Mouse (Mus musculus) ovary, postnatal 36 days (tissue): ENCODE results near the gene Pitpnm3.
"Not testable (repeated sequence)": the region's sequence is repeated elsewhere in the genome, so short reads cannot be mapped to it uniquely, and the experiment has no call there.

Experiments
- DNase-seq: peaks from one replicate; pipeline ENCODE4 v3.0.0; 2022; ENCODE audit warnings: low spot score, mixed read lengths

Gene Pitpnm3

GRCm38 (mm10) chr11:72135383-72136158 lies at the start of gene Pitpnm3:
TSS of gene Pitpnm3 (minus strand) at chr11:72135778.
- peak; percentile 67 for DNase-seq

- DNase-seq, result no peak
Observed at GRCm38 (mm10) chr11:72184252-72184651, 48.7 kb upstream of the Pitpnm3 start.

DNA sequence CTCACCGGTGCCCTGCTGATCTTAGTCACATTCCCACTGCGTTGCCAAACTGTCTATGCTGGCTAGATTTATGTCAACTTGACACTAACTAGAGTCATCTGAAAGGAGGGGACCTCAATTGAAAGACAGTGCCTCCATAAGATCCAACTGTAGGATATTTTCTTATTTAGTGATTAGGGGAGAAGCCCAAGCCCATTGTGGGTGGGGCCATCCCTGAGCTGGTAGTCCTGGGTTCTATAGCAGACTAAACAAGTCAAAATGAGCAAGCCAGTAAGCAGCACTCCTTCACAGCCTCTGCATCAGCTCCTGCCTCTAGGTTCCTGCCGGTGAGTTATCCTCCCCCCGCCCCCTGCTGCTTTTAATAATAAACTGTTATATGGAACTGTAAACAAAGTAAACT lies 45.6 kb upstream of the Pitpnm3 start:
- DNase-seq, result no peak

DNA sequence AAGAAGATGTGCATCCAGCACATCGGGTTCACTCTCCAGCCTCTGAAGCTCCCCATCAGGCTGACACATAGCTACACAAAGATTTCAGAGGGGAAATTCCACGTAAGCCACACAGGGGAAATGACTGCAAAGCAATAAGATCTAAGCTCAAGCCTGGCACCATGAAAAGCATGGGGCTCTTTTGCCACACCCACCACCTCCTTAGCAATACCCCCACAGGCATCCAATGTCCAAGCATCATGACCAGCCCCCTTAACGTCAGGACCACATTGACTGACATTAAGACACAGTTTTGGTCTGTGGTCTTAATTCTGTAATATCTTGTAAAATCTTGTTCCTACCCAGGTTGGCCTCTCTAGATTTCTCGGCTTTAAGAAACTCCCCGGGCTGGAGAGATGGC lies 45.0 kb upstream of the Pitpnm3 start:
- DNase-seq, result no peak

DNA sequence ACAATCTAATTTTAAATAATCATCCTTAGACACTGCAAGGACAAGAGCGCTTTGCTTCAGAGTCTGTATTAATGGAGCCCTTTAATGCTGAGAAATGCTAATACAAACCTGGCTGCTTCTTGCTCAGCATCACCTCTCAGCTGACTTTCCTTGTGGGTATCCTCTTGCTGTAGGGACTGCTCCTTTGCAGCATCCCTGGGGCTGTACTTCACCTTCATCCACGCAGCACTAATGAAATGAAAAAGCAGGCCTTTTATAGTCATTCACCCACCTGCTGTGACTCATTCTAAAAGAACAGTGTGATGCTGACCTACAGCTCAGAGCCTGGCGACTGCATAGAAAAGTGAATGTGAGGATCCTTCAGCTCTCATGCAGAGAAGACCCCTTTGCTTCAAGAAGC lies 41.0 kb upstream of the Pitpnm3 start:
- no peak for DNase-seq

DNA sequence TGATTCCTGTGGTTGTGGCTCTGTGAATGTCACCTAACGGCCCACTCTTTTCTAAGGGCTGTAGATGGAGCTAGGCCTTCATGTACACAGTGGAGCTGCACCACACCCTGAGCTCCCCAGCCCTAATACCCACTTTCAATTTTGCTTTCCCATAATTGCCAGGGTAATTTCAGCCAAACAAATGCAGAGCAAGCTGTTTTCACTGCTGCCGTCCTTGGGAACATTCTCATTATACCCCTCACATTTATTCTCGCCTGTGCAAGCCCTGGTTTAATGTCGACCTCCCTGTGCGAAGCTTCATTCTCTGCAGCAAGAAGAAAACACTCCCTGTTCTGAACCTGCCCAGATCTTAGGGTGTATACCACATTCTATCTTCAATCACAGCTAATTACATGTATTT lies 40.4 kb upstream of the Pitpnm3 start:
- DNase-seq, result no peak

DNA sequence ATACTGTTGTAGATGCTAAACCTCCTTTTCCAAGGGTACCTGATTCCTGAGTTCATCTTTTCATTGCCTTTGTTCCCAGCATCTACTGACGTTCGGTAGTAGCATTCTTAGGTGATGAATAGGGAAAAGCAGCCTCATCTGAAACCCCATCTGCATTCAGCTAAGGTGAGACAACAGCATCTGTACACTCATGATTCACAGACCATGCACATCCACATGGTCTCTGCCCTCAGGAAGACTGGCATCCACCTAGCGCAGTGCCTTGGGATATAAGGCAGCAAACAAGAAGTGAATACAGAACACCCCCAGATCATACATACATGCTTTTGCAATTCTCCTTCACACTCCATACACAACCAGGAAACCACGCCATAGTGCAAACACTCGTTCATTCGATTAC lies 39.1 kb upstream of the Pitpnm3 start:
- DNase-seq, result no peak

- DNase-seq, result no peak
Observed at GRCm38 (mm10) chr11:72173506-72173905, 37.9 kb upstream of the Pitpnm3 start.

GRCm38 (mm10) chr11:72171906-72172305 lies 36.3 kb upstream of the Pitpnm3 start:
- not testable (repeated sequence) for DNase-seq

GRCm38 (mm10) chr11:72169871-72170270 lies 34.3 kb upstream of the Pitpnm3 start:
- no peak for DNase-seq

DNA sequence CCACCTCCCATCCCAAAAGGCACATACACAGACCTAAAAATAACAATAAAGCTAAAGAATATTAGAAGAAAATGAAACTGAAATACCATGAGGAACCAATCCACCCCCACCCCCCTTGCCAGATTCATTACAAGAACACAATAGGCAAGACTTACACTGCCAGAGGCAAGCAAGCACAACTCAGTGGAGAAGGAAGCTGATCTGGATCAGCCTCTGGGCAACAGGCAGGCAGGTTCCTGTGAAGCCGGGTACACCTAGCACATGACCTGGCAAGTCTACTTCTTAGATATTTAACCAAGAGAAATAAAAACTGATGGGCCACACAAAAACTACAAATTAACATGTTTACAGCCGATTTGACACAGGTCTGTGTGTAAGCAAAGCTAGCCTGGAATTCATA lies 27.6 kb upstream of the Pitpnm3 start:
- no peak for DNase-seq

- DNase-seq, result no peak
Observed at GRCm38 (mm10) chr11:72156624-72157023, 21.0 kb upstream of the Pitpnm3 start.

DNA sequence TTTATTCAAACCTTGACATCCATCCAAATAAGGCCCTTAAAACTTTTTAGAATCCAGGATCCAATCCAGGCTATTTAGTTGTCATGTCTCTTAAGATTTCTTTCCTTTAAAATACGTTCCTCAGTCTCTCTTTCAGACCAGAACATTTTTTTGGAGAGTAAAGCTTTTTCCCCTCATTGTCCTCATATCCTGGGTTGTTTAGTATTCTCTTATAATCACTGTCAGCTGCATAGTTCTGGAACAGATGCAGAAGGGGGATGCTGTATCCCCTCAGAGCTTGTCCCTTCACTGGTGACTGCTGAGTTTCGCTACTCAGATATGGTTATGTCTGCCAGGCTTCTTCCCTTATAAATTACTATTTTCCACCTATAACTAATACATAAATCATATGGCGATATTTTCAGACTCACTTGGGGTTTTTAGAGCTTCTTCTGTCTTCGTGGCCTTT lies 20.4 kb upstream of the Pitpnm3 start:
- DNase-seq, result no peak

- no peak for DNase-seq
Observed at GRCm38 (mm10) chr11:72155186-72155980, 19.8 kb upstream of the Pitpnm3 start.

DNA sequence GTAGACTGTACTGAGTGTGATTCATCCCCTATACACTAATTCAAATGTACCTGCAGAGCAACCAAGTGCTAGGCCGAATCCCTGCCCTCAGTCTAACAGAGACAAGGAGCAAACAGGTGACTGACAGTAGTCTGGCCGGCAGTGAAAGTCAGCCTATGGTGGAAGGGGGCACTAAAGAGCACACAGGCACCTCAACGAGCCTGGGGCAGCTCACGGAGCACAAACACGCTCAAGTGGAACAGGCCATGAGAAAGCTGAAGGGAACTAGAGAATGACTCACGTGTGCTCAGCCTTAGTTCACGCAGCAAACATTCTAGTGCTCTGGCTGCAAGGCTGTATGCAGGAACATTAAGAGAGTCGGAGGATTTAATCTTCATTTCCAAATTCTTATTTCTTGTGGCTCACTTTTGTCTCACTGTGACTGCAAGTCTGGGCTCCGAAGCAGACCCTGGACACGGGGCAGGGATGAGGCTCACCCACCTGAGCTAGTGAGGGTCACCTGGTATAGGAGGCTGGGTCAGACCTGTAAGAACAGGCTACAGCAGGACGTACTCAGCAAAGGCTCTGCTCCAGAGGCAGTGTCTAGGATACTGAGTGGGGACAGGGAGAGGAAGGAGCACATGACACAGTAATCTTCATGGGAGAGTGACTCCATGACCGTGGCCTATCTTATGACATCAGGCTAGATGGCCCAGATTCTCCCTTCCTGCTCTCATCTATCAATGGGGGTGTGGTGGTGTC lies 17.7 kb upstream of the Pitpnm3 start:
- no peak for DNase-seq

GRCm38 (mm10) chr11:72151120-72151519 lies 15.5 kb upstream of the Pitpnm3 start:
- DNase-seq, result no peak

DNA sequence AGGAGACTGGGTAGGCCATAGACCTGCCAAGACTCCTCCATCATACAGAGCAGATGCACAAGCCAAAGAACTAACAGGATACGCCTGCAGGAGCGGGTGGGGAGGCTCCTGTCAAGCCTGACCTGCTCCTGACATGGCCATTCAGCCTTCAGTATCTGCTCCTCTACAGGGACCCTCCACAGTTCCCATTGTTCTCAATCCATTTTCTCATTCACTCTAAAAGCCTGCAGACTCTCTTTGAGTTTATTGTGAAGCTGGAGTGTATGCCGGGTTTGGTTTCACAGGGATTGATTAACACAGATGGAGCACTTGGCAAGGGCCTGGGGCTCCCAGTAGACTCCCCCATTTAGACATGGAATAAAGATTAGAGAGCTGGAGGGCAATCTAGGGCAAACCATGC lies 12.3 kb upstream of the Pitpnm3 start:
- no peak for DNase-seq

DNA sequence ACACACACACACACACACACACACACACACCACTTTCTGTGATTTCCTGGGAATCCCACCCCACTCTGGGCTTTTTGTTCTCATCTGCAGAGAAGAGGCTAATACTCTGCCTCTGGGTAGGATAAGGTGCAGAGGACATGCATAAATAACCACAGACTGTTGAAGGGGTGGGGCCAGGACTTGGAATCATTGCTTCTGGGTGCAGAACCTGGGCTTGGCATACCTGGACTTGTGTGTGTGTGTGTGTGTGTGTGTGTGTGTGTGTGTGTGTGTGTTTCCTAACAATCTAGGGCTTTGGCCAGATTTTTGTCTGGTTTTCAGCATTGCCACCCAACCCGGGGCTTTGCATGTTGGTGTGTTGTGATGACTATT lies 10.3 kb upstream of the Pitpnm3 start:
- DNase-seq, result no peak

DNA sequence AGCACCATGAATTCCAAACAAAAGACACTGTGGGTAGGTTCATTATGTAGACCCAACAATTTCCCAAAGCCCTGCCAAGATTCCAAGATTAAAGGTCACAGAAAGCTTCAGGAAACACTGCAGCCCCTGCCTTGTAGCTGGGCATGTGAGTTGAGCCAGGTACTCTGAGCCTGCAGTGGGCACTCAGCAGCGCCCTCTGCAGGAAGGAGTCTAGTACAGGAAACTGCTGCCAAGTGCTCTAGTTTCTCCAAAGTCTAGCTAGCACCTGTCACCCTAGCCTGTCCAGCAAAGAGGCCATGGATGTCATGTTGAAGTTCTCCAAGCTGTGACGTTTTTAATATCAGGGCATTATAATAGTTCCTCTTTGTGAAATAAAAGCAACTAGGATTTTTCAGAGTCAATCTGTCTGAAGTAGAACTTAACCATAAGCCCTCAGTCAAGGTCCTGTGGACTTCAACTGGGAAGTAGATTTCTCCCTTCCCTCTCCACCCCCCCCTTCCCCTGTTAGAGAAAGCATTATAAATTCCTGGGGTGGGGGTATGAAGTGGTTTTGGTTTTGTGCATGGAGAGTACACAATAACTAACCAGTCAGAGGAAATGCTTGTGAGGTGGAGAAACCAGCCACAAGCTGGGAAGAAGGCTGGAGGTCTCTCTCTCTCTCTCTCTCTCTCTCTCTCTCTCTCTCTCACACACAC lies 9.8 kb upstream of the Pitpnm3 start:
- DNase-seq, result peak; percentile 38

DNA sequence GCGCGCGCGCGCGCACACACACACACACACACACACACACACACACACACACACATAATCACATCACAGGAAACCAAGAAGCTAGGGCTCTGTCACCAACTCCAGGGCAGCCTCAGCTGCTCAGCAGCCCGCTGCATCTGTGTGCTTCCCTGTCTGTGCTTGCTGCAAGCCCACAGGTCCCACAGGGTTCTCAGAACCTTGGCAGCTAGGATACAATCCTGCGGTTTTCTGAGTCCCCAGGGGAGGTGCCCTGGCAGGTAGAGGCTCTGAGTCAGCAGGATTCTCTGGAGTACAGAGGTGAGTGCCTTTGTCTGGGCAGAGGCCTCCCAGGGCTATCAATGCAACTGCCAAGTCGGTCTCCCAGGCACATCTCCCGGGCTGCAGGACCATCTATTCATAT lies 7.3 kb upstream of the Pitpnm3 start:
- peak; percentile 23 for DNase-seq

DNA sequence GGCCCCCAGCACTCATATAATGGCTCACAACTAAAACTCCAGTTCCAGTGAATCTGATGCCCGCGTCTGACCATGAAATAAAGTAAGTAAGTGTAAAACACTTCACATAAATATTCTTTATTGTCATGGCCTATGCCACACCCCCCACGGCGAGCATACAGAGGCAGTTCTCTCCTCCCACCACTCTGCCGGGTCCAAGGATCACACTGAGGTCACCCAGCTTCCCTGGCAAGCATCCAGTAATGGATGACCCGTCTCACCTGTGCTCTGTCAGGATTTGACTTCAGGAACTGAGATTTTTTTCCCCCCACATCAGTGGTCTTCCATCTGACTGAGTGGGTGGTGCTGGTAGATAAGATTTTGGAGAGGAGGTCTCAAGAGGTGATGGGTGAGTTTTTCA lies 4.6 kb upstream of the Pitpnm3 start:
- DNase-seq, result no peak
